Mouse (Mus musculus) lung, postnatal 0 days (tissue): ENCODE measurements around the gene Dchs1. TPM values are rescaled to one million over a fixed set of nuclear protein-coding genes. Genes with fewer than 3 reads are reported as not detected.
A peak's percentile ranks its signal among the peaks of the same experiment; 100 is the strongest.
"Not testable (repeated sequence)": the region's sequence is repeated elsewhere in the genome, so short reads cannot be mapped to it uniquely, and the experiment has no call there.

ENCODE experiments used
- ATAC-seq: fragments of 200-750 bp; cut with Nextera tagmentation; 2 replicates; pipeline ENCODE4 v1.8.0; 2017; ENCODE audit warnings: moderate library complexity
- DNase-seq: peaks from one replicate; pipeline ENCODE4 v3.0.0-alpha.2; 2016; ENCODE audit warnings: low spot score
- H3K27ac ChIP-seq: fragments of 300-500 bp; sonication (generic); 2 replicates; pipeline ENCODE4 v1.5.1; 2014; ENCODE audit warnings: antibody characterized with exemption, mild to moderate bottlenecking, low read length, mixed read lengths
- H3K27me3 ChIP-seq: fragments of 300-500 bp; sonication (generic); replicated peaks from 2 replicates; pipeline ENCODE4 v1.6.1; 2014; ENCODE audit warnings: low read length, mixed read lengths; ENCODE audit not compliant: insufficient read depth
- H3K36me3 ChIP-seq: fragments of 300-500 bp; sonication (generic); 2 replicates; pipeline ENCODE4 v1.6.1; 2014; ENCODE audit warnings: low read length, mixed read lengths; ENCODE audit not compliant: insufficient read depth
- H3K4me1 ChIP-seq: fragments of 300-500 bp; sonication (generic); 2 replicates; pipeline ENCODE4 v1.6.1; 2014; ENCODE audit warnings: antibody characterized with exemption, low read depth, low read length, mixed read lengths; ENCODE audit not compliant: insufficient read depth
- H3K4me2 ChIP-seq: fragments of 300-500 bp; sonication (generic); replicated peaks from 2 replicates; pipeline ENCODE4 v1.6.1; 2014; ENCODE audit warnings: low read depth, mild to moderate bottlenecking, low read length, moderate library complexity, mixed read lengths
- H3K4me3 ChIP-seq: fragments of 300-500 bp; sonication (generic); 2 replicates; pipeline ENCODE4 v1.5.1; 2014; ENCODE audit warnings: low read depth, low read length
- H3K9ac ChIP-seq: fragments of 300-500 bp; sonication (generic); replicated peaks from 2 replicates; pipeline ENCODE4 v1.6.1; 2014; ENCODE audit warnings: low read depth, mild to moderate bottlenecking
- H3K9me3 ChIP-seq: fragments of 300-500 bp; sonication (generic); 2 replicates; pipeline ENCODE4 v1.6.1; 2016; ENCODE audit warnings: low read length, mixed read lengths
- CTCF ChIP-seq: IDR thresholded peaks from 2 replicates; pipeline ENCODE4 v1.5.1; 2016; ENCODE audit warnings: antibody characterized with exemption, mild to moderate bottlenecking
- EP300 ChIP-seq: IDR thresholded peaks from 2 replicates; pipeline ENCODE4 v1.6.1; 2016; ENCODE audit warnings: antibody characterized with exemption, mild to moderate bottlenecking, control low read depth
- WGBS: fragments of 180-500 bp; shearing (Covaris S2); extraction: QIAGEN DNeasy Blood & Tissue Kit; methylation state at CpG from one replicate; pipeline ENCODE4 v1.1.7; 2014; 5-methylcytosine and 5-hydroxymethylcytosine counted together
- polyA plus RNA-seq: library from polyadenylated mRNA; unstranded; fragments of >200 nt; fragmentation: Nextera tagmentation; extraction: Ambion mirVana; gene quantifications from 2 replicates; pipeline ENCODE4 v1.2.1, GENCODE M21; 2015

The Dchs1 gene
- polyA plus RNA-seq, 1 experiment from 2014 or later, result 3.0 TPM

- peak within 1 kb of the TSS; percentile 97 for H3K27ac ChIP-seq
- H3K4me1 ChIP-seq, result peaks cover 10% of the 10 kb centered on the region; the same call in 1 of the 2 replicates
- H3K4me2 ChIP-seq, result peak within 1 kb of the TSS; percentile 87
- WGBS, result under 1% methylated on average over 29 of the region's 30 CpGs
- peak within 1 kb of the TSS; percentile 97 for H3K9ac ChIP-seq
- H3K4me3 ChIP-seq, result peak within 1 kb of the TSS; percentile 88
- DNase-seq, result peak; percentile 78
- no peak; the same call in 1 of the 2 replicates for ATAC-seq
- no peaks in the 10 kb centered on the region for H3K27me3 ChIP-seq
- peaks cover 46% of the 10 kb centered on the region for H3K36me3 ChIP-seq
- no peak for TF ChIP-seq CTCF
- no peak; the same call in 1 of the 2 replicates for TF ChIP-seq EP300
- no peaks in the 10 kb centered on the region for H3K9me3 ChIP-seq
Measured at GRCm38 (mm10) chr7:105736911-105737521, 50.4 kb downstream of the Dchs1 start, which contains the start of gene Rrp8. Gene Rrp8 (minus strand): TSS chr7:105737385.

DNA sequence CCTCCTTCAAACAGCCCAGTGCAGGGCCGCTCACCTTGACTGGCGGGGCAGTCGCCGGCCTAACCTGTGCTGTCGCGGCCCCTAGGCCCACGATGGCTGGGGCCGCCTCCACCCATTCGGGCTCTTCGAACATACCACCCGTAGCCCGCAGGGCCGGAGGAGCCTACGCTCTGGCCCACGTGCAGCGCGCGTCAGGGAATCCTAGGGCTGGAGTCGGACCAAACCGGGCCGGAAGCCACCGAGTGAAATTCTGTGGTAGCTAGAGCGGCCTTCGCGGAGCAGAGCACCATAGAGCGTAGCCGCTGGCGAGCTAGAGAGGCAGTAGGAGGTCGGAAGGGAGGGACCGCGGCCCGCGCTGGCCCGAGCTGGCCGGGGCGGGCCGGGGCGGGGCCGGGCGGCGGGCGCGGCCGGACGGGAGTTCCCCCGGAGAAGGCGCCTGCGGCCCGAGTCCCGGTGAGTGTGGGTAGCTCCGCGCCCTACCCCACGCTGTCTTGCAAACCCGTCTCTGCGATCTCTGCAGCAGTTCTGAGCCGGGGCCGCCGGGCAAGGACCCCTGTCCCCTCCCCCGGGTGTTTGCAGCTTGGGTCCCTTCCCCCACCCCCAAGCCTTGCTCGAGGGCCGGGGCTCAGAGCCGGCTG lies 51.1 kb downstream of the Dchs1 start, which contains the start of gene Ilk:
TSS of gene Ilk (plus strand) at position 329 of the 638 bp plus-strand sequence.
- WGBS, result under 1% methylated on average over 47 of the region's 62 CpGs
- TF ChIP-seq CTCF (no peak), EP300 (no peak)

DNA sequence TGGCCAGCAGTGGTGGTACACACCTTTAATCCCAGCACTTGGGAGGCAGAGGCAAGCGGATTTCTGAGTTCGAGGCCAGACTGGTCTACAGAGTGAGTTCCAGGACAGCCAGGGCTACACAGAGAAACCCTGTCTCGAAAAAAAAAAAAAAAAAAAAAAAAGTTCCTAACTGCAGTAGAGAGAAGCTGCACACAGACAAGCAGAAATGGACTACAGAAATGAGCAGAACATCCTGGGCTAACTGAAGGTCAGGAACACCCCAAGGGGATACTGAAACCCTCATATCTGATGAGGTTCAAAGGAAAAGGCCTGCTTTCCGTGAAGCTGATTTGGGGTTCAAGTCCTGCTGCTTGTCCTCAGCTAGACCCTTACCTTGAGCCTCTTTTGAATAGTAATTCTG lies 52.0 kb downstream of the Dchs1 start:
- not testable (repeated sequence) for H3K9me3 ChIP-seq, H3K27me3 ChIP-seq, ATAC-seq
- whole genome bisulfite sequencing, result 25% methylated on average over 3 of the region's 4 CpGs
- peak; percentile 12 for DNase-seq
- Histone ChIP-seq H3K36me3 (peaks cover 38% of the 10 kb centered on the region), H3K4me1 (peaks cover 10% of the 10 kb centered on the region; the same call in 1 of the 2 replicates), H3K27ac (peak overlapping the region; percentile 97), H3K4me3 (peak overlapping the region; percentile 88), H3K4me2 (peak overlapping the region; percentile 87), H3K9ac (peak overlapping the region; percentile 97)

More for the DNA sequence above, 51.1 kb downstream of the Dchs1 start, which contains the start of gene Ilk:
- Histone ChIP-seq H3K36me3 (peaks cover 46% of the 10 kb centered on the region), H3K27ac (peak within 1 kb of the TSS; percentile 97), H3K9me3 (no peaks in the 10 kb centered on the region), H3K4me1 (peaks cover 10% of the 10 kb centered on the region; the same call in 1 of the 2 replicates), H3K27me3 (no peaks in the 10 kb centered on the region), H3K9ac (peak within 1 kb of the TSS; percentile 97), H3K4me3 (peak within 1 kb of the TSS; percentile 88), H3K4me2 (peak within 1 kb of the TSS; percentile 87)
- ATAC-seq (peak; percentile 96), DNase-seq (peak; percentile 97)

DNA sequence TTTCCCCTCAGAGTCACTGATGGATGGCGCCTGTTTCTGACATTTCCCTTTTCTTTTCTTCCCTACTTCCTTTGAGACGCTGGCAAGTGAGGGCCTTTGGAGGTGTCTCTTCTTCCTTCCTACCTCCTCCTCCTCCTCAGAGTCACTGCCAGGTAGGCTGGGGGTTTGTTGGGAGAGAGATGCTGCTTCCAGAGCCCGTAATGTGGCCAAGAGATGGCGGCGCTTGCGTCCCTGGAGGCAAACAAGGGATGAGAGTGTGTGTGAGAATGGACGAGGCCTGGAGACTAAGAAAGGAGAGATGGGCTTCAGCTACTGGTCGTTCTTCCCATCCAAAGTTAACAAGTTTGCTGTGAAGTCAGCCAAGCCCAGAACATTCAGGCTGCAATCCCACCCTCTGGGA lies 52.6 kb downstream of the Dchs1 start:
- Histone ChIP-seq H3K27me3 (no peaks in the 10 kb centered on the region), H3K9me3 (no peaks in the 10 kb centered on the region), H3K4me1 (peaks cover 10% of the 10 kb centered on the region; the same call in 1 of the 2 replicates), H3K9ac (no peak overlapping the region), H3K36me3 (peaks cover 31% of the 10 kb centered on the region), H3K4me2 (no peak overlapping the region), H3K27ac (no peak overlapping the region), H3K4me3 (no peak overlapping the region)
- ATAC-seq (no peak), DNase-seq (peak; percentile 5)
- TF ChIP-seq EP300, result no peak
- no peak for TF ChIP-seq CTCF
- WGBS, result 80% methylated on average over 8 of the region's 8 CpGs

DNA sequence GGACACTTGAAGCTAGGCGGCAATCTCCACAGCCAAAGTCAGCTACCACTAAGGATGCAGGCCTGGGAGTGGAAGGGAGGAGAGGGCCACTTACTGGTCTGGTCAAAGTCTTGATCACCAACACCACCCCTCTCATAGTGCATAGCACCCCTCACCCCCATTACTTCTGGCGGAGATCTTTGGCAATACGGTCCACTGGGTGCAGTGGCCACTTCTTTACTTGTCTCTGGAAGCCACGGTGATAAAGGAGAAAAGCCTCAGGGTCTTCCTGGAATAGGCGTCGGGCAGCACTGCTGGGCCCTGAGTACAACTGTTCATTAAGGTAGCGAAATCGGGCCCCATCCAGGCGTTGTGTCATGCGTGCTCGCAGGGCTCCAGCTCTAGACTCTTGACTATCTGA lies 53.6 kb downstream of the Dchs1 start:
- no peak overlapping the region for H3K9ac ChIP-seq
- H3K4me3 ChIP-seq, result no peak overlapping the region
- H3K27ac ChIP-seq, result no peak overlapping the region
- no peak overlapping the region for H3K4me2 ChIP-seq
- DNase-seq (no peak), ATAC-seq (no peak)
- H3K27me3 ChIP-seq, result no peaks in the 10 kb centered on the region
- 96% methylated on average over 11 of the region's 11 CpGs for WGBS
- H3K4me1 ChIP-seq, result peaks cover 4% of the 10 kb centered on the region; the same call in 1 of the 2 replicates
- H3K9me3 ChIP-seq, result no peaks in the 10 kb centered on the region
- H3K36me3 ChIP-seq, result peaks cover 27% of the 10 kb centered on the region
- no peak for TF ChIP-seq EP300
- TF ChIP-seq CTCF, result no peak

- TF ChIP-seq EP300, result no peak
- TF ChIP-seq CTCF, result no peak
- H3K4me1 ChIP-seq, result no peaks in the 10 kb centered on the region
- H3K27ac ChIP-seq, result no peak overlapping the region
- peaks cover 24% of the 10 kb centered on the region for H3K36me3 ChIP-seq
- H3K4me3 ChIP-seq, result no peak overlapping the region
- H3K27me3 ChIP-seq, result no peaks in the 10 kb centered on the region
- WGBS, result 80% methylated on average over 6 of the region's 6 CpGs
- no peaks in the 10 kb centered on the region for H3K9me3 ChIP-seq
- no peak overlapping the region for H3K9ac ChIP-seq
- H3K4me2 ChIP-seq, result no peak overlapping the region
- DNase-seq (peak; percentile 39), ATAC-seq (no peak)
Measured at GRCm38 (mm10) chr7:105728701-105729428, 58.6 kb downstream of the Dchs1 start.
